Mouse (Mus musculus) heart, postnatal 0 days (tissue): ENCODE results near the gene Olfr213.

Experiments used
- CTCF ChIP-seq: IDR thresholded peaks from 2 replicates; pipeline ENCODE4 v1.5.1; 2016; ENCODE audit warnings: antibody characterized with exemption, control low read depth, low read depth
- EP300 ChIP-seq: IDR thresholded peaks from 2 replicates; pipeline ENCODE4 v1.6.1; 2016; ENCODE audit warnings: antibody characterized with exemption, low read depth

DNA sequence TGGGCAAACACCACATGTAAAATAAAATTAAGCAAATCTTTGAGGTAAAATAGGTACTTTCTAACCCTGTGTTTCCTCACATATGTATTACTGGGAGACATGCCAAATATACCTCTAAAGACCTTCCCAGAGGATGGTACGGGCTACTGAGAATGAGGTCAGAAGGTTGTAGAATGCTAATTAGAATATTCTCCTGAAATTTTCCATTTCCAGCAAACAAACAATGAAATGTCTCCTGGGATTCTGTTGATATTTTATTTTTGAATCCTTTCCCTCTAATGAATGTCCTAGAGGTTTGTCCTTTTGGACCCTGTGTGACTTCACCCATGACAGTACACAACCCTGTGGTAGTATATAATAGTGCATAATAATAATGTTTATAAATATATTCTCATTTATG, 15.7 kb downstream of the Olfr213 start, which contains the start of gene Olfr214:
- TF ChIP-seq CTCF, result no peak
- TF ChIP-seq EP300, result no peak
